Mouse (Mus musculus): Measurements from ENCODE around the gene Zfp148.
"Not testable (repeated sequence)": the region's sequence is repeated elsewhere in the genome, so short reads cannot be mapped to it uniquely, and the experiment has no call there.

Zfp148 gene

DNA sequence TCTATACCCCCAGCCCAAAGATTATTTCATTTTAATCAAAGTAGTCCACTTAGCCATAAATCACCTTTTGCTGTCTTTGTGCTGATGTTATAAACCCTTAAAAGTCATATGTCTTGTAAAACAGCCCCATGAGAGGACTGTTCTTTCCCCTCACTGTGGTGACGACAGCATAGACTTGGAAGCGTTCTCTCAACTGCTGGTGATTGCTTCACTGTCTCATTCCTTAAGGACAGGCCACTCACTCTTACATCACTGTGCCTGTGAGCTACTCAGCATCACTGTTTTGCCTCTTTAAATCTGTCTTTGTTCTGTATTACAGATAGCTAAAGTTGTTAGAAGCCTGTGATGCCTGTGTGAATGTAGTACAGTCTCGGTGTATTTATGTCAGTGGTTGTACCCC is 80.8 kb downstream of the Zfp148 start:
- no peak for DNase-seq (ENCODE audit: low spot score in 2 of 2)

DNA sequence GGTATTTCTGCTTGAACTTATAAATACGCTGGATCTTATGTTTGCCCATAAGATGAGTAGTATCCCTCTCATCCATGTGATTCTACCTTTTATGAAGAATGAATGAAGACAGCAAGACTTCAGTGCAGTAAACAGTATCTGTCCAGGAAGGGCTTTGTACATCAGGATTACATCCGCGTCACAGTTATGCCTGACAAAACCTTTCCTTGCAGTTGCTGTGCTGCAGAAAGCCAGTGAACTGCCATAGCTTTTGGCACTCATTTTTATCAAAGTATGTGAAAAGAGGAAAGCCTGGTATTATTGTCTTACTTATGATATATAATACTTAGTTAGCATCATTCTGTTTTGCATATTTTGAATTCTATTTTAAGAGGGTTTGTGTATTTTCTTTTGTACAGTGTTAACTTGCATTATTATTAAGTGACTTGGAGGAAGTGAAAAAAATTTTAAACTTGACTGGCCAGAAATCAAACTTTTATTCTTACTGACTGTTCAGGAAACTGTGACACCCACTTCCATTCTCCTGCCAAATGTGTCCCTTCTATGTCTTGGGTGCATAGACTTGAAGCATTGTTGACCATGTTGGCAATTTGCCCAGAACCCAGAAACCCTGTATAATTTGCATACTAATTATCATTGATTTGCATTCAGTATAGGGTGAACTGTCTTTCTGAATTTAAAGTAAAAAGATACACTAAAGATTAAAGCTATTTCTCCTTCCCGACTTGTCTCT is 84.0 kb downstream of the Zfp148 start:
- peak in 1 of 2 experiments; percentile 41 for DNase-seq (ENCODE audit: low spot score in 2 of 2)

DNA sequence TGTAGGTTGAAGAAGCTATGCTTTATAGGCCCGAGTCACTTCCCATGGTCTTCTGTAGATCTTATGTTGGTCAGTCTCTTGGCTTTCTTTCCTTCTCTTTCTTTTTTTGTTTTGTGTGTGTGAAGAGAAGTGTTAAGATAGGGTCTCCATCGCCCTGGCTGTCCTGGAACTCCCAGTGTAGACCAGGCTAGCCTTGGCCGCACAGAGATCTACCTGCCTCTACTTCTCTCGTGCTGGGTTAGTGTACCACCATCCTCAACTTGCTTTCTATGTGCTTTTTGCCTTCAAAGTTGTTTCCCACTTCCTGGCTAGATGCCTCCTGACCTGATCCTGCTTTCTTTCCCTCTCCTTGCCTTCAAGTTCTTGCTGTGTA is 84.6 kb downstream of the Zfp148 start:
- DNase-seq (ENCODE audit: low spot score in 2 of 2): no peak

DNA sequence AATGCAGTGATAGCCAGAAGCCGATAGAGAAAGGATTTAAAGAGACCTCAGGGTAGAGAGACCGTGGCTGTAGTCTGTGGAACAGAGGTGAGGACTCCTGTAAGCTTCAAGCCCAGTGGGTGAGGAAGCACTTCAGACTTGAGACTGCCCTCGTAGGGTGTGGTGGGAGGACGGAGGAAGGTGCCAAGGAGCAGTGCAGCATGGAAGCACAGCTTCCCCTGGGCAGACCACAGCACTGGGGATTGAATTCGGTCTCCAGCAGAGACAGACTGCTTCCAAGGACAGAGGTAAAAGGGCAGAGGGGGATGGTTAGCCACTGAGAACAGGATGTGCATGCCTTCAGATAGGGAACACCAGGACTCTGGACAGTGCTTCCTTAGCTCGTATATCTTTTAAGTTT is 86.8 kb downstream of the Zfp148 start:
- DNase-seq (ENCODE audit: low spot score in 2 of 2): no peak

DNA sequence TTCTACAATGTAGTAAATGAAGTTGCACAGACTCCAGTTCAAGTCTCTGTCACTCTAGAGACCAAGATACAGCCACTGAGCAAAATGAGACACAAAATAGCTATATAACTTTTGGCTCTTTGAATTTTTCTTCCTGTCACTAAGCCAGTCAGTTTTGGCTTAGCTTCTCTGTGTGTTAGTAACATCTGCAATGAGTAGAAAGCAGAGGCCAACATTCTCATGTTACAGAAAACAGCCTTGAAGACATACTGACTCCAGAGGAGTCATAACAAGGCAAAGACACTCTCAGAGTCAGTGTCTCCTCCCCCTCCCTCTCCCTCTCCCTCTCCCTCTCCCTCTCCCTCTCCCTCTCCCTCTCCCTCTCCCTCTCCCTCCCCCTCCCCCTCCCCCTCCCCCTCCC is 89.3 kb downstream of the Zfp148 start:
- no peak for DNase-seq (ENCODE audit: low spot score in 2 of 2)

DNA sequence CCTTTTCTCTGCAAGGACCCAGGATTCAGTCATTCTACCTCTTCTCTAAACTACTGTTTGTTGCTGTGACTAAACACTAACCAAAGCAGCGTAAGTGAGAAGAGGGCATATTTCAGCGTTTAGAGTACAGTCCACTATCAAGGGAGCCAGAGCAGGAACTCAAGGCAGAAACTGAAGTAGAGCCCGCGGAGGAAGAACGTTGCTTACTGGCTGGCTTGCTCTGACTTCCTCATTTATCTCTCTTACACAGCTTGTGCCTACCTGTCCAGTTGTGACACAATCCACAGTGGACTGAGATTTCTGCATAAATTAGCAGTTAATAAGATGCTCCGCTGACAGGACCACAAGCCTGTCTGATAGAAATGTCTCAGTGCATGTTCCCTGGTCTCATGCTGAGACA is 93.7 kb downstream of the Zfp148 start:
- no peak for DNase-seq (ENCODE audit: low spot score in 2 of 2)

DNA sequence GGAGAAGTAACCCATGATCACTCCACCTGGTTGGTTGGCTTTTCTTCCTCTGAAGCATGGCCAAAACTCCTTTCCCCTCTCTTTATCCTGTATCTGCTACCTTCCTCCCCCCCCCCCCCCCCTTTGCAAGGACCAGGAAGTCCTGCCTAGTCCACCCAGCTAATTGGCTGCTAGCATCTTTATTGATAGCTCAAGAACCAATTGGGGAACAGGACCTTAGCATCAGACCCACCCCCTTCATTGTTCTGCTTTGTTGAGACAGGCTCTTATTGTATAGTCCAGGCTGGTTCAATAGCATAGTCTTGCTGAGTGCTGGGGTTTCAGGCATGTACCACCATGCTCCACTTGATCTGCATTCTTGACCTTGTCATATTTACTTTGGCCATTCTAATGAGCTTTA is 99.3 kb downstream of the Zfp148 start:
- DNase-seq (ENCODE audit: low spot score in 2 of 2): no peak

DNA sequence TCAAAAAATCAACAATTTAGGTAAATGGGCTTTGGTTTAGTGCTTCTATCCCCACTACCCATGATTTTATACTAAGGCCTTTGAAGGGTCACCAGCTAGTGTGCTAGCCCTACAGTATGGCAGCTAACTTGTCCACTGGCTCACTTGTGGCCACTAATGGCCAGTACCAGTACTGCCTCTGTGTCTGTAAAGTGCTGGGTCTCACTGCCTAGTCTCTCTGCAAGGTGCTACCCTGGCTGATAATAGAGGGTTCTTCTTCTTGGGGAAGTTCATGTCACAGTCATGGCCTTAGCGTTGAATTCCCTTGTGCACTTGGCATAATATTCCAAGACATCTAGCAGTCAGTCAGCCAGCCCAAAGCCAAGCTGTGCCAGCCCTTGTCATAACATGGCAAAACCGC is 100.5 kb downstream of the Zfp148 start:
- peak in 1 of 2 experiments; percentile 18 for DNase-seq (ENCODE audit: low spot score in 2 of 2)

DNA sequence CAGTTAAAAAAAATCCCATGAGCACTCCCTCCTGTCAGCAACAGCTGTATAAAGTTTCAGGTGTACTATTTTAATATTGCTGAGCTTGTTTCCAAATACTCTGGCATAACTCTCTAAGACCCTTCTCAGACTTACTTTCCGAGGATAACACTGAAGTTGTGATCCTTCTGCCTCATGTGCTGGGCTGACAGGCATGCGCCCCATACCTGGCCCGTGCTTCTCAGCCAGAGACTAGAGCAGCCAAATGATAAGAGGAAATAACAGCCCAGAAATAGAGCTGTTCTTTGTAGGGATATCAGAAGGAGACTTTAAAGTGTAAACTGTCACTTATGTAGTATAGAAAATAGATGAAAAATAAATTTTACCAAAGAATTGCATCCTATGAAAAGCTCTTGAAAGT is 101.7 kb downstream of the Zfp148 start:
- no peak for DNase-seq (ENCODE audit: low spot score in 2 of 2)

DNA sequence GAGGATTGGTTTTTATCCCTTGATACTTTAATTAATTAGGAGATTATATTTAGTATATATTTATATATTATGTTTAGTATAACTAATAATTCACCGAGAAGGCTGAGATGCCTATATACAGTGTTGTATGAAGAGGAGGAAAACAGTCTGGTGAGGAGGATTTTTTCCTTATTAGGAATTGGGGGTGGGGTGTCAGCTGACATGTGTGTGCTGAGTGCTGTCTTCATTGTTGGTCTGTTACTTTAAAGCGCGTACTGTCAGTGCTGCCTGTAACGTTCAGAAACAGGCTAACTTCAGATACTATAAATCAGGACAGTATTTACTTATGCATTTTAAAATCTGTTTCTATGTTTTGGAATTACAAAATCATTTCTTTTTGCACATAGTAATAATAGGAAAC is 107.1 kb downstream of the Zfp148 start:
- DNase-seq (ENCODE audit: low spot score in 2 of 2): no peak

DNA sequence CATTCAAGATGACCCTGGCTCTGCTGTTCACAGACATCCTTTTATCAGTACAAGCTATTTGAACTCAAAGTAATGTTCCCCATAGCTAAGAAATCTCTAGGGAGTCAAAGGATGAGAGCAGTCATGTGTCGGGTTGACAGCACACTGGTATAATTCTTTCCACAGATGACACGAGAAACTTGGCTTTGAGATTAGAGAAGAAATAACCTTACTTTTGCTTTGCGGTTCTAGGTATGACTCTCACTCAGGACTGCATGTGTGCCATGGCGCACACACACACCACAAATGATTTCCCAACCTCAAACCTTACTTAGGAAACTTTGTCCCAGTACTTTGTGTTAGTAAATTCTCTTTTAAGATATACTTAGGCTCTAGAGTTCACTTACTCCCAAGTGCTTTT is 113.7 kb downstream of the Zfp148 start:
- no peak for DNase-seq (ENCODE audit: low spot score in 2 of 2)

DNA sequence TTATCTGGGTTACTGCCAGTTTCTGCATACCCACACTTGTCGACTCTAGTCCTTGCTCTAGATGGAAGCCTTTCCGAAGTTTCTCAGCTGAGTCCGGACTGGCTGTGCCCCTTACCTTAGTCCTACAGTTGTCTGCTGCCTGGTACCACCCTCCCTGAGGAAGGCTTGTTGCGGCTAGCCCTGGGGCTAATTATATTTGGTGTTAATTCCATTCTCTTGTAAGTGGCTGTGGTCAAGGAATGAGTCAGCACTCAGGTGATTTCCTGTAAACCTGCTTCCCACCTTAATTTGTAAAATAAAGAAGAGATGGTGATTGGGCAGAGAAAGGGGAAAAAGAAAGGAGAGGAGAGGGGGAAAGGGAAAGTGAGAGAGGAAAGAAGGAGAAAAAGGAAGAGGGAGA is 127.4 kb downstream of the Zfp148 start:
- no peak for DNase-seq (ENCODE audit: low spot score in 2 of 2)

DNA sequence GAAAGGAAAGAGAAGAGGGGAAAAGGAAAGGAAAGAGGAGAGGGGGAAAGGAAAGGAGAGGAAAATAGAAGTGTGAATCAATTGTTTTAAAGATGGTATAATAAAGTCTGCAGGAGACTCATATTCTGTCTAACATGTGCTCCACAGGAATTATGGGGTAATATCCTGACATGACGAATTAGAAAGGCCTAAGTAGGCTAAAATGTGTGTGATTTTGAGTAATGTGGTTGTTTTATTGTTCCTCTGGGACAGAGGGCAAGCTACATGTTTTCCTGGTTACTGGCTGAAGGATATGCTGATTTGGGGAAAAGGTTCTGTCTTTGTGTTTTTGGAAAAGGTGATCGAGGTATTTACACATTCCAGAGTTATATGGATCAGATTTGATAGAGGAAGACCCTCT is 128.6 kb downstream of the Zfp148 start:
- not testable (repeated sequence) for DNase-seq (ENCODE audit: low spot score in 2 of 2)

DNA sequence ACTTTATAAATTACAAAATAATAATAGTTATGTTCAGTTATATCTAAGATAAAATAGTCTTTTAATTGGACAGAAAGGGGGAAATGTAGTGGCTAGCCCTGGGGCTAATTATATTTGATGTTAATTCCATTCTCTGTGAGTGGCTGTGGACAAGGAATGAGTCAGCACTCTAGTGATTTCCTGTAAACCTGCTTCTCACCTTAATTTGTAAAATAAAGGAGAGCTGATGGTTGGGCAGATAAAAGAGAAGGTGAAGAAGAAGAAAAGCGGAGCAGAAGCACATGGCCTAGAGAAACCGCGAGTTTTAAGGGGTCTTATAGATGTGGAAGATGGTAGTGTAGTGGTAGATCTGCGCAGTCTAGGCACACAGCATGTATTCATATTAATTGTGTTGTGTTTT is 130.2 kb downstream of the Zfp148 start:
- DNase-seq (ENCODE audit: low spot score in 2 of 2): not testable (repeated sequence)

DNA sequence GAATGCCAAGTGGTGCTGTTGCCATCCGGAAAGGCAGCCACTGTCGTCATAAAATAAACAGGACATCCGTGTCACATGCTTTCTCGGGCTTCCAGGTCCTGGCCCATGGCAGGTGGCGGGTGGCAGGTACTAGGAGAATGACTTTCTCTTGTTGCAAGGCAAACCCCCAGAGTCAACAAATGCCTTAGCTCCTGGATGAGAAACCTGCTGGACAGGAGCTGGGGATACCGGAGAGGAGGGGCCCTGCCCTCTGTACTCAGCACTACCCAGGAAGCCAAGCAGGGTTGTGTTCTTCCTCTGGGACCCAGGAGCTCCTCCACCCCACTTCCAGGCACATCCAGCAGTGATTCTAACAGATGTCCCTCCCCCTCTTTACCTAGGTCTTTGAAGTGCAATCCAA is 131.9 kb downstream of the Zfp148 start:
- DNase-seq (ENCODE audit: low spot score in 2 of 2): no peak

DNA sequence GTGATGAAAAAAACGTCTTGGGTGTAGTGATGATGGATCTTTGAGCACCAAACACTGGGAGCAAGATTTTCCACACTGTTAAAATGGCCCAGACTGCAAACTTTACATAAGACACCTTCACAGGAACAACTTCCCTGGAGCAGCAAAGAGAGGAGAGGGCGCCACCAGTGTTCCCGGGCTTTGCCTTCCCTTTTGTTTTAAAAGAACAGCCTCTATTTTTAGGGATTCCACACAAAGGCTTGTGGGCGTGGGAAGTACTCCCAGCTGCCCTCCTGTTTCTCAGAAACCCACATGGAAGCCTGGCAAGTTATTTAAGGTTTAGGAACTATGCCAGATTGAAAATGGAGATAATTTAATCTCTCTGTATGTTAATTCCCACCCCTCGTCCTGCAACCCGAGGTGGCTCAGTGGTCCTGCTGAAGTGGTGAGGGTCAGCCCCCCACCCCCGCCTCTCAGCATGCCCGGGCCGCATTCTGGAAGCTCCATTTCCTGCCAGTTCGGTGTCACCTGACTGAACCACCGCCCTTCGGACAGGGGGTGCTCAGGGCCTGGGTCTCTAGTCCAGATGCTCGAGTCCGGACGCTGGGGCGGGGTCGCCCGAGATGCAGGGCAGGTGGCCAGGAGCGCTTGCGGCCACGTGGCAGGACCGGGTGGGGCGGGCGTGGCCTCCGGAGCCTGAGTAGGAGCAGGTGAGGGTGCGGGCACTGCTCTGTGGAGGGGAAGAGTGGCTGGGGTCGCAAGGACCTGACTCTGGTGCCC is 136.3 kb downstream of the Zfp148 start, which contains the start of gene Slc12a8:
Gene Slc12a8, plus strand, starts transcription at position 522 of the 759 bp plus-strand sequence.
- DNase-seq (ENCODE audit: low spot score in 2 of 2): peak in 1 of 2 experiments; percentile 28

DNA sequence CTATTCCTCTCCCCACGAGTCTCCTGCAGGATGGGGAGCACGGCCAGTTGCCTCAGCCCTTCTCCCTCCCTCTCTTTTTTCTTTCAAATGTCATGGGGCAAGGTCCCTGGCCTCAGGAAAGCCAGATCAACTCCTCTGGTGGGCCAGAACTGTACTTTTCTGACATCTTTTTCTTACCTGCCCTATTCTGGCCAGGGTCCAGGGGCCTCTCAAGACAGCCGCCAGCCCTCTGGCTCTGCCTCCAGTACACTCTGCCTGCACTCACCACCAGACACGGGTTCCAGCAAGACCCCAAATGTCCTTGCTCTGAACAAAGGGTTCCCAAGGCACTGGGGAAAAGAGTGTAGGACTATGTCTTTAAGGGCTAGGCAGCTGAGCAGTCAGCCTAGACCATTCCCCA is 137.0 kb downstream of the Zfp148 start:
- no peak for DNase-seq (ENCODE audit: low spot score in 2 of 2)

DNA sequence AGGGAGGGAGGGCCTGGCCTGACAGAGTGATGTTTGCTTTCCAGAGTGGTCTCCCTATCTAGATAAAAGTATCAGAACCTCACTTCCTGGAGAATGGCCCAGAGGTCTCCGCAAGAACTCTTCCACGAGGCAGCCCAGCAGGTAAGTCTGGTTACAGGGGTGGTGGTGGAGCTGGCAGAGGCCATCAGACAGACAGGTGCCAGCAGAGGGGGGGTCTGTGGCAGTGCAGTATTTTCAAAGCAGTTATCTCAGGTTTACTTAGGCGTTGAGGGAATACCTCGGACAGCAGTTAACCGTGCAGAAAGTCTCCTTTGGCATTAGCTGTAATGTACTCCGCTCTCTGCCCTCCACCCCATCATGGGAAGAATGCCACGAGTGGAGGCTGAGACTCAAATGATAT is 137.6 kb downstream of the Zfp148 start:
- no peak for DNase-seq (ENCODE audit: low spot score in 2 of 2)

DNA sequence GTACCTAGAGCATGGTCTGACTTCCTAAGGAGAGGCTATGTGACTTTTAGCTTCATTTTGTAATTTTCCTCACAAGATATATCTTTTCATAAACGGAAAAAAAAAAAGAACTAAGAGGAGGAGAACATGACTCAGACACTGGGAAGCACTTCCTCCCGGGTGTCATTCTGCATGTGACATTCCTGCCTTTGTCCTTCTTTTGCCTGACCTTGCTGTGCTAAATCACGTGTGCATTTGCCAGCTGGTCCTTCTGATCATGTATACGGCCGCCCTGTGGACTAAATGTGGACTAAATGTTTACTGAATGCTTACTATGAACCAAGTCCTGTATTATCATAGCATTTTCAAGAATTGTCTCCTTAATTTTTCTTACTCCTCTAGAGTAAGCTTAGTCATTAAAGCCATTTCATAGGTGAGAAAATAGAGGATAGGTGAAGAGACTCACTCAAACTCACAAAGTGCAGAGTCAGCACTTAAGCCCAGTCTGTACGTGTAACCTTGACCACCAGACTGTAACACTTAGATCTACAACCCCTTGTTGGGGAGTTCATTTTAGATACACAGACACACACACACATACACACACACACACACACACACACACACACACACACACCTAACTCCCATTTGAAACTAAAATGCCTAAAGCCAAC is 139.4 kb downstream of the Zfp148 start:
- DNase-seq (ENCODE audit: low spot score in 2 of 2): peak in 1 of 2 experiments; percentile 17

DNA sequence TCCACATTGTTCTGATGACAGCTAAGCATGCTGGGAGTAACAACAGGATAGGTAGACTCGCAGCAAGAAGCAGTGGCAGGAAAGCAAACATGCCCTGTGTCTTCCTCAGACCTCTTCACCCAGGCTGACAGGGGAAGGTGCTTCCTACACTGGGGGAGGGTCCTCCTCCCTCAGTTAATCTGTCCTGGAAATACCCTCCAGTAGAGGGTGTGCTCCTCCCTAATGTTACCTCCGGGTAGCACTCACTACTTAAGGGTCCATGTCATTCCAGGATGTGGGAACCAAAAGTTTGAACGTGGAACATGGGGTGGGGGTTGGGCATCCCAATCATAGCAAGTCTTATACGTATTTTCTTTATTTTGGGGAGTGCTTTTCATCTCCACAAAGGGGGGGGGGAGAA is 141.9 kb downstream of the Zfp148 start:
- no peak for DNase-seq (ENCODE audit: low spot score in 2 of 2)

DNA sequence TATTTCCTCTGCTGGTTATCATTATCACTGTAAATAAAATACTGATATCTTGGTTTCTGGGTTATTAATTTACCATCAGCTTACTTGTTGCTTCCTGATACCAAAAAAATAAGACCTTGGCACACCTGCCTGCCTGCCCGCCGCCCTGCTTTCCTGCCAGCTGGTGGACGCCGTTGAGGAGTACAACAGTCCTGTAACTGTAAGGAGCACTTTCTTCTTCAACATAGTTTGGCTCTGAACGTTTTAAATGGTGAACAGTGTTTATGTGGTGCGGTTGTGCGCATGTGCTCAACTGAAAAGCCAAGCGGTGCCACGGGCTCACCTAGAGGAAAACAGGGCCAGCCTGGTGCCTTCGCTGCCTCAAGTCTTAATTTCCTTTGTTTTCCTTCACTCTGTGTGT is 142.9 kb downstream of the Zfp148 start:
- no peak for DNase-seq (ENCODE audit: low spot score in 2 of 2)

DNA sequence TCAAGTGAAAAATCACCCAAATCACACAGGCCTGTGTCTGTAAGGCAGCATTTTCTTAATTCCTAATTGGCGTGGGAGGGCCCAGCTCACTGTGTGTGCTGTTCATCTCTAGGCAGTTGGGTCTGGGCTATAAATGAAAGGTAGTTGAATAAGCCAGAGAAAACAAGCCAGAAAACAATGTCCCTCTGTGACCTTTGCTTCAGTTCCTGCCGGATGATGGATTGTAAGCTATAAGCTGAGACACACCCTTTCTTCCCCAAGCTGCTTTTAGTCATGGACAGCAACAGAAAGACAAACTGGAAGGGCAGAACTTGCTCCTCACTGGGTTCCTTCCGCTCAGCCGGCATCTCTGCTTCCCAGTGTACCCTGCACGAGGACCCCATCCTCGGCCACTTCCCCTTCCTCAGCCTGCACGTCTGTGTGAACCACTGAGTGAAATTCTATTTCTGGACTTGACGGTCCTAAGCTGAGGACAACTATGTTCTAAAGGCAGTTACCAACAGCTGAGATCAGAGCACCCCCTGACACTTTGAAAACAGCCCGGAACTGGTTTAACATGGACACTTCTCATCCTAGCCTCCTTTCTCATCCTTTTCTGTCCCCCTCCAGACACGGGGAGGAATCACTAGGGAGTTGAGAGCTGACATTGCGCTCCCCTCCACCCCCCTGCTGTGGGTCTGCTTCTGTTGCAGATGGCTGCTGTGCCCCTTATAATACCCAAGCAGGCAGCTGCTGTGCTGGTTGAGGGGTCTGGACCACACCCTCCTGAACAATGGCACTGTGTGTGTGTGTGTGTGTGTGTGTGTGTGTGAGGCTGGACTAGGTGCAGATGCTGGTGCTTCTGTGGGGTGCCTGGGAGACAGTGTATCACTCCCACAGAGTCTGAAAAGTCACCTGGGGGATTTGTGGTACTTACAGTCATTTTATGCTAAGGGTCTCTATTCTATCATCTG is 149.1 kb downstream of the Zfp148 start:
- no peak for DNase-seq (ENCODE audit: low spot score in 2 of 2)
